Mouse (Mus musculus): ENCODE measurements around the gene Krt81.

Krt81 gene

GRCm38 (mm10) chr15:101455292-101455691 lies 8.3 kb downstream of the Krt81 start:
- in situ Hi-C loops (cut with MboI; ENCODE audit: unreplicated experiment in 2 of 2): no loop called here

DNA sequence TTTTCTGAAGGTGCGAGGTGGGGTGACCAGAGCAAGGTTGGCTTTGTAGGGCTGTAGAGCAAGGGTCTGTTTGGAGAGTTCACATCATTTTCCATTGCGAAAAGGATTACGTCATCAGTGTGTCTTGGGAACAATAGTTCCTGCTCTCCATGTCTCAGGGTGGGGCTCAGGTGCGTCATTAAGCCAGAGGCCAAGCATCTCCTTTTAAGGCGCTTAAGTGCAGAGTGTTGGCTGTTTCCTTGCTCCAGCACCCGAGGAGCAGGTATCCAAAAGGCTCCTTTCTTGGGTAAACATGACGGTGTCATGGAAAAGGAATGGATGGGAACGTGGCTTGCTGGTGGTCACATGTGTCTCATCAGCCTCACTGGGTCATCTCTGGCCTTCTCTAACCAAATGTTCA lies 8.8 kb downstream of the Krt81 start:
- in situ Hi-C loops (cut with MboI; ENCODE audit: unreplicated experiment in 2 of 2): no loop called here

DNA sequence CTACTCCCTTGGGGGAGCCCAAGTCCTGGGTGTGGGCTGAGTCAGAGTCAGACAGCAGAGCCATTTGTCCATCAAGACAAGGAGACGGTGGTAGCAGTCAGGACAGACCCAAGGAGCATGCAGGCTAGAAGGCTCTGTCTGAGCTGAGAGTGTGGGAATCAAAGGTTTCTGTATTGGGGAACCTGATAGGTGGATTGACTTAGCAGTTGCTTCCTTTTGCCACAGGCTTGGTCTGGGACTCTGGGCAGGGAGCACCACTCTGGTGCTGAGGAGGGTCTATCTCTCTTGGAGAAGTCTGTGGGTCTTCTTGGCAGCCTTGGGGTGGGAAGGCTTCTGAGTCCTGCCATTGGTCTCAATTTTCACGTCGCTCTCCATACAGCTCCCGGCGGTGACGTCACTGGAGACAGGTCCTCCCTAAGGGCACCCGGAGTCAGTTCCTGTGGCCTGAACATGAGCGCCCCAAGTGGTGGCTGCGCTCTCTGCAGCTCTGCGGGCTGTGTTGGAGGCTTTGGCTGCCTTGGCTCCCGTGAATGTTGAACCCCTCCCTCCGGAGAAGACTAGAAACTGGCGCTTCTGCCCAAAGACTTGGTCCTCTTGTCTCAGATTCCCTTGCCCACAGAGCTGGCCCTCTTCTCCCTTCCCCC lies 10.3 kb downstream of the Krt81 start:
- in situ Hi-C loops (cut with MboI; ENCODE audit: unreplicated experiment in 2 of 2): no loop called here

- in situ Hi-C loops (cut with MboI; ENCODE audit: unreplicated experiment in 2 of 2): no loop called here
Measured at GRCm38 (mm10) chr15:101447444-101447843, 16.1 kb downstream of the Krt81 start, which contains the start of gene Krt88. TSS of gene Krt88 (plus strand) at chr15:101447744.

GRCm38 (mm10) chr15:101446572-101446971 lies 17.0 kb downstream of the Krt81 start:
- in situ Hi-C loops (cut with MboI; ENCODE audit: unreplicated experiment in 2 of 2): no loop called here

DNA sequence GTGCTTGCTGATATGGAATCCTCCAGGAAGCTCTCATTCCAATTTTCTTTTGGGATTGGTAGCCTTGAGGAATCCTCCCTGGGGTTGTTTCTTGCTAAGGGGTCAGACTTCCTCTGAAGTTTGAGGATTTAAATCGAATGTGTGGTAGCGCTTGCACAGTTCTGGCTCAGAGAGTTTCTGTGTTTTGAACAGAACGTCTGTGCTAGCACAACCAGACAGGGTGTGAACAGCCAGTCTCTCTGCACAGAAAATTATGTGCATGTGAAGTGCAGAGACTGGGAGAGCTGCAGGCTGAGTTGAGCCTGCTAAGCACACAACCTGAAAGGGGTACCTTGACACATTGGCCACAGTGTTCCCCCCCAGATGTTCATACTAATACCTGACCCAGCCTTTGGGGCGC lies 22.7 kb downstream of the Krt81 start:
- in situ Hi-C loops (cut with MboI; ENCODE audit: unreplicated experiment in 2 of 2): no loop called here

- in situ Hi-C loops (cut with MboI; ENCODE audit: unreplicated experiment in 2 of 2): no loop called here
Measured at GRCm38 (mm10) chr15:101438555-101438954, 25.0 kb downstream of the Krt81 start, which contains the start of gene Krt87. TSS of gene Krt87 (minus strand) at chr15:101438804.

DNA sequence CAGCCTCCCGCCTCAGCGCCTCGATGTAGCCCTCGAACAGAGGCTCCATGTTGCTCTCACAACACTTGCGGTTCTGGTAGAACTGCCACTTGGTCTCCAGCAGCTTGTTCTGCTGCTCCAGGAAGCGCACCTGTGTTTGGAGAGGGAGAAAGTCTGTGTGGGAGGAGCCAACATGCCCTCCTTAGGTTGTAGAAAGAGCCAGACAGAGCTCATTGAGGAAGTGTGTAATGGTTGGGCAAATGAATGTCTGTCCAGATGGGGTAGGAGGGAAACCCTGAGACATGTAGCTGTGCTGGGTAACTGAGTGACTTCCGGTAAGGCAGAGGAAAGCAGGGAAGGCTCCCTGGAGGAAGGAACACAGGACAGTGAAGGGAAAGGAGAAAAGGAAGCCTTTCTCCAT lies 26.9 kb downstream of the Krt81 start:
- in situ Hi-C loops (cut with MboI; ENCODE audit: unreplicated experiment in 2 of 2): no loop called here

GRCm38 (mm10) chr15:101424914-101425313 lies 38.6 kb downstream of the Krt81 start:
- in situ Hi-C loops (cut with MboI; ENCODE audit: unreplicated experiment in 2 of 2): no loop called here

DNA sequence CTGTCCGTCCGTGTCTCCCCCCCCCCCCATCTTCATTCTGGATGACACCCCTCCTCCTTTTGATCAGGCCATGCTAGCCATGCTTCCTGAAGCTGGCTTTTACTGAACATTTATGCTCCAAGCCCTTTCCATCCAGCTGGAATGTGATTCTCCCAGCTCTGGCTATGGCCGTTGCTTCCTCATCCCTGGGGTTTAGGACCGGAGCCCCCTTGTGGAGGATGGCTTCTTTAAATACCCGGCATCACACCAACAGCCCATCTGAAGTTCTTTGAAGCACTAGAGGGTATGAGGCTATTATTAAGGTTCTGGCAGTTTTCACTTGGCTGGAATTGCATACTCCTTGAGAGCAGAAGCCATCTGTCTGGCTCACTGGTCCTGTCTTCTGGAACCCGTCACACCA lies 42.6 kb downstream of the Krt81 start:
- in situ Hi-C loops (cut with MboI; ENCODE audit: unreplicated experiment in 2 of 2): no loop called here

GRCm38 (mm10) chr15:101418950-101419349 lies 44.6 kb downstream of the Krt81 start:
- in situ Hi-C loops (cut with MboI; ENCODE audit: unreplicated experiment in 2 of 2): no loop called here

- in situ Hi-C loops (cut with MboI; ENCODE audit: unreplicated experiment in 2 of 2): no loop called here
Measured at GRCm38 (mm10) chr15:101414807-101415565, 48.6 kb downstream of the Krt81 start.

DNA sequence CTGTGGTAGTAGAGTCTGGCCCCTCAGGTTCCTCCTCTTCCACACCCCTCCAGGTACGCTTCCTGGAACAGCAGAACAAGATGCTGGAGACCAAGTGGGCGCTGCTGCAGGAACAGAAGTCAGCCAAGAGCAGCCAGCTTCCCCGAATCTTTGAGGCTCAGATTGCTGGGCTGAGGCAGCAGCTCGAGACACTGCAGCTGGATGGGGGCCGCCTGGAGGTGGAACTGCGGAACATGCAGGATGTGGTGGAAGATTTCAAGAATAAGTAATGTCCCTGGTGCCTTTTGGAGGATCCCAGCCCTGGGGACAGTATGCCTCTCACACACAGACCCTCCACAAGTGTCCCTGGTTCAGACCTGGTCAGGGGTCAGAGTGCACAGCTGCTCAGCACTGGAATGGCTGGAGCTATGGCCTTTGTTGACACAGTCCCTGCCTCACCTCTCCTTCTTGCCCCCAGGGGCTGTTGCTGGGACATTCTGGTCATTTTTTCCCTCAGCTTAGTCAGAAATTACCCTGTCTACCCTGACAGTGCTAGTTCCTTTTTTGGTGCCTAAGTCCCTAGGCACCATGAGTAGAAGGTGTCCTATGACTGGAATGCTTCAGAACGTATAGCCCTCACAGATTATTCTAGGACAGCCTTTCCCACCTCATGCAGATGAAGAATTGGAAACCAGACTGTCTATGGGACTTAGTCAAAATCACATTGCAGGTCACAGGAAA lies 49.5 kb downstream of the Krt81 start:
- in situ Hi-C loops (cut with MboI; ENCODE audit: unreplicated experiment in 2 of 2): no loop called here

- in situ Hi-C loops (cut with MboI; ENCODE audit: unreplicated experiment in 2 of 2): no loop called here
Measured at GRCm38 (mm10) chr15:101412188-101412587, 51.4 kb downstream of the Krt81 start.

- in situ Hi-C loops (cut with MboI; ENCODE audit: unreplicated experiment in 2 of 2): no loop called here
Measured at GRCm38 (mm10) chr15:101410775-101411174, 52.8 kb downstream of the Krt81 start, which contains the start of gene Krt7. TSS of gene Krt7 (plus strand) at chr15:101411043.
